Mouse (Mus musculus): ENCODE data around the gene 2310061I04Rik.

Gene 2310061I04Rik

GRCm38 (mm10) chr17:35917463-35918251 is 20.4 kb upstream of the 2310061I04Rik start:
- in situ Hi-C loops (cut with MboI; ENCODE audit: low pct_unique_long_range_greater_than_20kb in 1 of 2, low sequenced_read_pairs in 2 of 2, unreplicated experiment in 1 of 2), result no loop called here

GRCm38 (mm10) chr17:35917143-35917462 is 19.9 kb upstream of the 2310061I04Rik start:
- in situ Hi-C loops (cut with MboI; ENCODE audit: low pct_unique_long_range_greater_than_20kb in 1 of 2, low sequenced_read_pairs in 2 of 2, unreplicated experiment in 1 of 2), result no loop called here

- in situ Hi-C loops (cut with MboI; ENCODE audit: low pct_unique_long_range_greater_than_20kb in 1 of 2, low sequenced_read_pairs in 2 of 2, unreplicated experiment in 1 of 2), result no loop called here
Observed at GRCm38 (mm10) chr17:35916297-35917142, 19.3 kb upstream of the 2310061I04Rik start, which contains the start of the genes Mrps18b and Ppp1r10. Gene Mrps18b (minus strand): TSS chr17:35916389. Gene Ppp1r10 (plus strand): TSS chr17:35916434.

GRCm38 (mm10) chr17:35915538-35916296 is 18.5 kb upstream of the 2310061I04Rik start:
- in situ Hi-C loops (cut with MboI; ENCODE audit: low pct_unique_long_range_greater_than_20kb in 1 of 2, low sequenced_read_pairs in 2 of 2, unreplicated experiment in 1 of 2), result no loop called here

- in situ Hi-C loops (cut with MboI; ENCODE audit: low pct_unique_long_range_greater_than_20kb in 1 of 2, low sequenced_read_pairs in 2 of 2, unreplicated experiment in 1 of 2), result no loop called here
Observed at GRCm38 (mm10) chr17:35914975-35915374, 17.7 kb upstream of the 2310061I04Rik start.

DNA sequence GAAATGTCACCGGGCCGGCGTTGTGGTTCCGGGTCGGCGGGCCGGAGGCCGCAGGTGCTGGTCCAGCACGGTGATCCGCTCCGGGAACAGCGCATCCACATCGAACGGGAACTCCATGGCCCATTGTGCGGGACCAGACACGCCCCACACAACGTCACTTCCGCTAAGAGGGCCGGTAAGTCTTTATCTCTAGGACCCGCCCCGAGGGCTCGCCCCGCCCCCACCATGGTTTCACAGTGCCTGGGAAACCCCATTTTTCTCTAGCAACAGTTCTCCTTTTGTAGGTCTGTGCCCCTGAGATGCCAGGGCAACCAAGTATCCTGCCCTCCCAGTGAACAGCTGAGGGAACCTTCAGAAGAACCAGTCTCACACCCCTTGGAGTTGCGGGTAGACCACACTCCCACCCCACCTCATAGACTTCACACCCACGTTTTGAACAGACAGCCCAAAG is 12.7 kb upstream of the 2310061I04Rik start, which contains the start of gene Atat1:
Gene Atat1, minus strand, starts transcription at position 157 of the 451 bp plus-strand sequence.
- in situ Hi-C loops (cut with MboI; ENCODE audit: low pct_unique_long_range_greater_than_20kb in 1 of 2, low sequenced_read_pairs in 2 of 2, unreplicated experiment in 1 of 2), result no loop called here

- in situ Hi-C loops (cut with MboI; ENCODE audit: low pct_unique_long_range_greater_than_20kb in 1 of 2, low sequenced_read_pairs in 2 of 2, unreplicated experiment in 1 of 2), result no loop called here
Observed at GRCm38 (mm10) chr17:35909186-35909918, 12.1 kb upstream of the 2310061I04Rik start.

- in situ Hi-C loops (cut with MboI; ENCODE audit: low pct_unique_long_range_greater_than_20kb in 1 of 2, low sequenced_read_pairs in 2 of 2, unreplicated experiment in 1 of 2), result no loop called here
Observed at GRCm38 (mm10) chr17:35907609-35908008, 10.4 kb upstream of the 2310061I04Rik start.

- in situ Hi-C loops (cut with MboI; ENCODE audit: low pct_unique_long_range_greater_than_20kb in 1 of 2, low sequenced_read_pairs in 2 of 2, unreplicated experiment in 1 of 2), result no loop called here
Observed at GRCm38 (mm10) chr17:35905587-35905986, 8.4 kb upstream of the 2310061I04Rik start.

GRCm38 (mm10) chr17:35903992-35904355 is 6.7 kb upstream of the 2310061I04Rik start:
- in situ Hi-C loops (cut with MboI; ENCODE audit: low pct_unique_long_range_greater_than_20kb in 1 of 2, low sequenced_read_pairs in 2 of 2, unreplicated experiment in 1 of 2), result no loop called here

DNA sequence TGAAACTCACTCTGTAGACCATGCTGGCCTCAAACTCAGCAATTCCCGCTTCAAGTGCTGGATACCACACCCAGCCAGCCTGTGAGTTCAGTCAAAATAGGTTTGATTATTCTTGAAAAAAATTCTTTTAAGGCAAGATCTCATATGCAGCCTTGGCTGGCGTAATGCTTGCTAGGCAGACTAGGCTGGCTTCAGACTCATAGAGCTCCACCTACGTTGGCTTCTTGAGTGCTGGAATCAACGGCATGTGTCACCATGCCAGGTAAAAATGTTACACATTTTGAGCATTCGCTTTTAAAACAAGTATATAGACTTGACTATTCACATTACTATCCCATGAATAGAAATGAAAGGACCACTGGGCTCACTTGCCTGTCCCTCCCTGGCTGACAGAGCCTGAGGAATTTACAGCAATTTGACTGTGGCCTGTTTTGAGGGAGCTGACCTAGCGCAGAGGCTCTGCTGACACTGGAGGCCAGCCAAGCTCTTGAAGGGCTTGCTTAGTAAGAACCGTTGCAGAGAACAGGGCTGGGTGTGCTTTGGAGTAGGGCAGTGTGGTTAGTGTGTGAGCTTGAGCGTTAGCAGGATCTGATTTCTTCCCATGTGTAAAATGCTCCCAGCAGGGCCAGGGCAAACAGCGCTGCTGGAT is 6.2 kb upstream of the 2310061I04Rik start:
- in situ Hi-C loops (cut with MboI; ENCODE audit: low pct_unique_long_range_greater_than_20kb in 1 of 2, low sequenced_read_pairs in 2 of 2, unreplicated experiment in 1 of 2), result no loop called here

GRCm38 (mm10) chr17:35900636-35901035 is 3.4 kb upstream of the 2310061I04Rik start:
- in situ Hi-C loops (cut with MboI; ENCODE audit: low pct_unique_long_range_greater_than_20kb in 1 of 2, low sequenced_read_pairs in 2 of 2, unreplicated experiment in 1 of 2), result no loop called here

DNA sequence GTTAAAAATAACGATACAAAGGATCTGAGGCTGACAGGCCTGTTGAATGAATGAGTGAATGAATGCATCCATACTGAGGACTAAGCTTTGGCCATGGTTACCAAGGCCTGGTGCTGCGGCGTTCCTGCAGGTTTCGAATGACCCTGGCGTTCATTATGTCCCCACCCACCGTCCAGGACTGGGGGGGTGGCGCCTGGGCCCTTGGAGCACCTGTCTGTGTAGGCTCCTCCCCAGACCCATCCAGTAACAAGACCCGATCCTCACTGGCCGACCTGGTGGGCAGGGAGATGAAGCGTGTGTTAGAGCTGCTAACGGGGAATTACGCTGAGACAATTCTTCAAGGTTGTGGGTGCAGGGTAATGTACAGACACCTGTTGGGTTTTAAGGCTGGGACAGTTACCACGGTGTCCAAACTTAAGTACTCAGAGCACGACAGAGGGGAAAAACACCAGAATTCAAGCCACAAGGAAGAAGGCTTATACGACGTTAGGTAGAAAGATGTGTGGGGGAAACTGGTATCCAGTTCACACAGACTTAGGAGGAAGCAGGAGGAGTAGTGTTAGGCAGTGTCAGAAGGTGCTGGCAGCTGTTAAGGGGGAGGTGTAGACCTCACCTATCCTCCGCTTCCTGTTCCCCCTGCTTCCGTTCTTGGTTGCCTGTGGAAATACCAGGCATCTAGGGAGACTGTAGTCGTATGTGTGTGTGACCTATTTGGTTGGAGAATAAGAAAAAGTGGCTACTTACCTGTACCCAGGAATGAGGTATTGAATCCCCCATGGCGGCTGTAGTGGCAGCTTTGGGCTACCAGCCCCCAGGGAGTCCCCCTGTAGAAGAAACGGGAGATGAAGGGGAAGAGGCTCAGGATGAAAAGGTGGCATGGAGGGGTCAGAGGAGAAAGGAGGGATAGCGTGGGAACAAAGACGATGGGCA is 678 bp upstream of the 2310061I04Rik start:
- in situ Hi-C loops (cut with MboI; ENCODE audit: low pct_unique_long_range_greater_than_20kb in 1 of 2, low sequenced_read_pairs in 2 of 2, unreplicated experiment in 1 of 2), result no loop called here

GRCm38 (mm10) chr17:35887725-35888124 is 9.5 kb downstream of the 2310061I04Rik start:
- in situ Hi-C loops (cut with MboI; ENCODE audit: low pct_unique_long_range_greater_than_20kb in 1 of 2, low sequenced_read_pairs in 2 of 2, unreplicated experiment in 1 of 2), result no loop called here

DNA sequence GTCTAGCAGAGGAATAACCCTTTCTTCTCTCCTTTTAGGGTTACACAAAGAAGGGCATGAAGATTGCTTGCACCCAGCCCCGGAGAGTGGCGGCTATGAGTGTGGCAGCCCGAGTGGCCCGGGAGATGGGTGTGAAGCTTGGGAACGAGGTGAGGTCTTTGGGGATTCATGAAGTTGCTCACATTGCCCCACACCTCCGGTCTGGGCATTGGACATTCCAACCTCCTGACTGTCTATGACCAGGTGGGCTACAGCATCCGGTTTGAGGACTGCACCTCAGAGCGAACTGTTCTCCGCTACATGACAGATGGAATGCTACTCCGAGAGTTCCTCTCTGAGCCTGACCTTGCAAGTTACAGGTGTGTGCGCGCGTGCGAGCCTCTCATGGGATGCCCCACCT is 13.5 kb downstream of the 2310061I04Rik start:
- in situ Hi-C loops (cut with MboI; ENCODE audit: low pct_unique_long_range_greater_than_20kb in 1 of 2, low sequenced_read_pairs in 2 of 2, unreplicated experiment in 1 of 2), result no loop called here

DNA sequence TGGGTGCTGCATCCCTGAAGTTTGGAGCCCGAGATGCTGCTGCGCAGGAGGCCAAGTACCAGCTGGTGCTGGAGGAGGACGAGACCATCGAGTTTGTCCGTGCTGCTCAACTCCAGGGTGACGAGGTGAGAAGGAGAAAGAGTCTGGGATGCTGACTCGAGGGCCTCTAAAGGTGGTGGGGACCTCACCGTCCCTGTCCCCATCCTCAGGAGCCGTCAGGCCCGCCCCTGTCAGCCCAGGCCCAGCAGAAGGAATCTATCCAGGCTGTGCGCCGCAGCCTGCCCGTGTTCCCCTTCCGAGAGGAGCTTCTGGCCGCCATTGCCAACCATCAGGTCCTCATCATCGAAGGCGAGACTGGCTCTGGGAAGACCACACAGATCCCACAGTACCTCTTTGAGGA is 14.3 kb downstream of the 2310061I04Rik start:
- in situ Hi-C loops (cut with MboI; ENCODE audit: low pct_unique_long_range_greater_than_20kb in 1 of 2, low sequenced_read_pairs in 2 of 2, unreplicated experiment in 1 of 2), result no loop called here

Measured in mouse embryonic stem cell (cell line).